Mouse (Mus musculus) hindbrain, postnatal 0 days (tissue): ENCODE measurements around the gene Atxn1l. TPM values are rescaled to one million over a fixed set of nuclear protein-coding genes. Genes with fewer than 3 reads are reported as not detected.
"Not testable (repeated sequence)": the region's sequence is repeated elsewhere in the genome, so short reads cannot be mapped to it uniquely, and the experiment has no call there.

Experiments used
- ATAC-seq: fragments of 200-750 bp; cut with Nextera tagmentation; 2 replicates; pipeline ENCODE4 v1.8.0; 2017; ENCODE audit warnings: mild to moderate bottlenecking, moderate TSS enrichment, moderate library complexity
- DNase-seq: peaks from one replicate; pipeline ENCODE4 v3.0.0-alpha.2; 2015; ENCODE audit warnings: low spot score
- H3K27ac ChIP-seq: fragments of 300-500 bp; sonication (generic); 2 replicates; pipeline ENCODE4 v1.5.1; 2014; ENCODE audit warnings: mild to moderate bottlenecking
- H3K27me3 ChIP-seq: fragments of 300-500 bp; sonication (generic); 2 replicates; pipeline ENCODE4 v1.6.1; 2014; ENCODE audit warnings: low read length, mixed read lengths; ENCODE audit not compliant: insufficient read depth
- H3K36me3 ChIP-seq: fragments of 300-500 bp; sonication (generic); 2 replicates; pipeline ENCODE4 v1.6.1; 2014; ENCODE audit warnings: low read length, mixed read lengths; ENCODE audit not compliant: insufficient read depth
- H3K4me1 ChIP-seq: fragments of 300-500 bp; sonication (generic); 2 replicates; pipeline ENCODE4 v1.6.1; 2014; ENCODE audit warnings: antibody characterized with exemption, low read length, mixed read lengths; ENCODE audit not compliant: insufficient read depth
- H3K4me2 ChIP-seq: fragments of 300-500 bp; sonication (generic); 2 replicates; pipeline ENCODE4 v1.6.1; 2014; ENCODE audit warnings: low read depth, mild to moderate bottlenecking, low read length, moderate library complexity, mixed read lengths
- H3K4me3 ChIP-seq: fragments of 300-500 bp; sonication (generic); 2 replicates; pipeline ENCODE4 v1.5.1; 2014; ENCODE audit warnings: low read length
- H3K9ac ChIP-seq: fragments of 300-500 bp; sonication (generic); replicated peaks from 2 replicates; pipeline ENCODE4 v1.6.1; 2014; ENCODE audit warnings: mild to moderate bottlenecking, low read length, moderate library complexity, mixed read lengths
- H3K9me3 ChIP-seq: fragments of 300-500 bp; sonication (generic); 2 replicates; pipeline ENCODE4 v1.6.1; 2016; ENCODE audit warnings: low read length, mixed read lengths
- CTCF ChIP-seq: IDR thresholded peaks from 2 replicates; pipeline ENCODE4 v1.5.1; 2016; ENCODE audit warnings: antibody characterized with exemption, control low read depth, low read depth
- WGBS: fragments of 180-500 bp; shearing (Covaris S2); extraction: QIAGEN DNeasy Blood & Tissue Kit; methylation state at CpG from one replicate; pipeline ENCODE4 v1.1.7; 2014; 5-methylcytosine and 5-hydroxymethylcytosine counted together
- polyA plus RNA-seq: library from polyadenylated mRNA; unstranded; fragments of >200 nt; fragmentation: Nextera tagmentation; extraction: Ambion mirVana; gene quantifications from 2 replicates; pipeline ENCODE4 v1.2.1, GENCODE M21; 2015
- total RNA-seq: library from RNA; depleted of rRNA; stranded (reverse); fragments of >200 nt; gene quantifications from 2 replicates; pipeline ENCODE4 v1.2.3, GENCODE M21; 2014

Atxn1l gene
- total and polyA plus RNA-seq, 2 experiments from 2014 or later = 2.7 to 22.4 TPM

- WGBS = 49% methylated on average over 3 of the region's 3 CpGs
- no peak overlapping the region for H3K4me2 ChIP-seq
- TF ChIP-seq CTCF = no peak
Measured at GRCm38 (mm10) chr8:109773154-109773553, 35.6 kb upstream of the Atxn1l start.

GRCm38 (mm10) chr8:109766081-109766480, 28.5 kb upstream of the Atxn1l start:
- no peak overlapping the region for H3K9ac ChIP-seq
- no peaks in the 10 kb centered on the region for H3K4me1 ChIP-seq
- no peaks in the 10 kb centered on the region for H3K27me3 ChIP-seq
- DNase-seq (no peak), ATAC-seq (no peak)
- H3K4me3 ChIP-seq = no peak overlapping the region
- H3K4me2 ChIP-seq = no peak overlapping the region
- WGBS = 80% methylated on average over 7 of the region's 7 CpGs
- no peak for TF ChIP-seq CTCF
- H3K36me3 ChIP-seq = no peaks in the 10 kb centered on the region
- H3K27ac ChIP-seq = no peak overlapping the region
- 0 out of 2 replicates have a peak, but pooled peaks cover 2% of the 10 kb centered on the region for H3K9me3 ChIP-seq

More at GRCm38 (mm10) chr8:109773154-109773553, 35.6 kb upstream of the Atxn1l start:
- no peak overlapping the region for H3K27ac ChIP-seq
- H3K9ac ChIP-seq = no peak overlapping the region
- no peaks in the 10 kb centered on the region for H3K9me3 ChIP-seq
- H3K36me3 ChIP-seq = no peaks in the 10 kb centered on the region
- no peaks in the 10 kb centered on the region for H3K27me3 ChIP-seq
- no peak overlapping the region for H3K4me3 ChIP-seq
- no peaks in the 10 kb centered on the region for H3K4me1 ChIP-seq
- ATAC-seq (no peak), DNase-seq (no peak)

GRCm38 (mm10) chr8:109764031-109764430, 26.5 kb upstream of the Atxn1l start:
- Histone ChIP-seq H3K4me3 (no peak overlapping the region), H3K4me2 (no peak overlapping the region), H3K36me3 (no peaks in the 10 kb centered on the region), H3K27me3 (no peaks in the 10 kb centered on the region), H3K4me1 (no peaks in the 10 kb centered on the region), H3K9ac (no peak overlapping the region), H3K9me3 (0 out of 2 replicates have a peak, but pooled peaks cover 2% of the 10 kb centered on the region), H3K27ac (no peak overlapping the region)
- WGBS = 88% methylated on average over 6 of the region's 6 CpGs
- ATAC-seq (no peak), DNase-seq (no peak)
- TF ChIP-seq CTCF = no peak

DNA sequence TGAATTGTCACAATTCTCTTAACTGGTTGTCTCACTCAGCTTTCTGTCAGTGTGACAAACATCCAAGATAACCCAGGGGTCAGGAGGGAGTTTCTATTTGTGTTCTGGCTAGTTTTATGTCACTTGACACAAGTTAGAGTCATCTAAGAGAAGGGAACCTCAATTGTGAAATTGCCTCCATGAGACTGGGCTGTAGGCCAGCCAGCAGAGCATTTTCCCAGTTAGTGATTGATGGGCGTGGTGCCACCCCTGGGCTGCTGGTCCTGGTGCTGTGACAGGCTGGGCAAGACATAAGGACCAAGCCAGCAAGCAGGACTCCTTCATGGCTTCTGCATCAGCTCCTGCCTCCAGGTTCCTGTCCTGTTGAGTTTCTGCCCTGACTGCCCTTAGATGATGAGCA, 22.7 kb upstream of the Atxn1l start:
- H3K4me3 ChIP-seq = no peak overlapping the region
- no peaks in the 10 kb centered on the region for H3K36me3 ChIP-seq
- ATAC-seq (no peak), DNase-seq (no peak)
- no peaks in the 10 kb centered on the region for H3K27me3 ChIP-seq
- no peak overlapping the region for H3K27ac ChIP-seq
- H3K4me2 ChIP-seq = no peak overlapping the region
- no peaks in the 10 kb centered on the region for H3K4me1 ChIP-seq
- TF ChIP-seq CTCF = no peak
- no peak overlapping the region for H3K9ac ChIP-seq
- 0 out of 2 replicates have a peak, but pooled peaks cover 2% of the 10 kb centered on the region for H3K9me3 ChIP-seq
- 55% methylated on average over 1 of the region's 1 CpGs for WGBS

GRCm38 (mm10) chr8:109759426-109759825, 21.9 kb upstream of the Atxn1l start:
- Histone ChIP-seq H3K27me3 (no peaks in the 10 kb centered on the region), H3K4me3 (no peak overlapping the region), H3K27ac (no peak overlapping the region), H3K4me2 (no peak overlapping the region), H3K36me3 (no peaks in the 10 kb centered on the region), H3K9me3 (0 out of 2 replicates have a peak, but pooled peaks cover 2% of the 10 kb centered on the region), H3K4me1 (no peaks in the 10 kb centered on the region), H3K9ac (no peak overlapping the region)
- 93% methylated on average over 7 of the region's 7 CpGs for WGBS
- no peak for DNase-seq
- no peak for ATAC-seq
- TF ChIP-seq CTCF = no peak

GRCm38 (mm10) chr8:109756849-109757248, 19.3 kb upstream of the Atxn1l start:
- no peak overlapping the region for H3K4me3 ChIP-seq
- WGBS = 65% methylated on average over 3 of the region's 3 CpGs
- no peak for TF ChIP-seq CTCF
- no peak overlapping the region for H3K27ac ChIP-seq
- no peaks in the 10 kb centered on the region for H3K9me3 ChIP-seq
- ATAC-seq = no peak
- no peak for DNase-seq
- no peak overlapping the region for H3K9ac ChIP-seq
- H3K4me2 ChIP-seq = no peak overlapping the region
- H3K36me3 ChIP-seq = no peaks in the 10 kb centered on the region
- H3K4me1 ChIP-seq = no peaks in the 10 kb centered on the region
- H3K27me3 ChIP-seq = no peaks in the 10 kb centered on the region

GRCm38 (mm10) chr8:109755554-109755953, 18.0 kb upstream of the Atxn1l start:
- 83% methylated on average over 4 of the region's 4 CpGs for WGBS
- not testable (repeated sequence) for ATAC-seq, H3K9me3 ChIP-seq, H3K4me1 ChIP-seq, H3K36me3 ChIP-seq, H3K4me2 ChIP-seq, H3K27ac ChIP-seq, H3K4me3 ChIP-seq, H3K9ac ChIP-seq, H3K27me3 ChIP-seq, DNase-seq
